Mouse (Mus musculus) olfactory bulb, adult 2 months (tissue): ENCODE measurements at regions not wholly inside any gene's neighbourhood (a gene's known extent, or its start where the extent isn't known, plus 50 kb on each side); places are given as distances from the start of the nearest gene placed in this dataset.

Experiments
- H3K27ac ChIP-seq: fragments of 200-500 bp; 2 replicates; pipeline ENCODE4 v1.5.1; 2012; ENCODE audit warnings: low read depth, low read length; ENCODE audit not compliant: insufficient read depth
- H3K4me1 ChIP-seq: fragments of 200-500 bp; 2 replicates; pipeline ENCODE4 v1.6.1; 2012; ENCODE audit warnings: low read length; ENCODE audit not compliant: control insufficient read depth, insufficient read depth
- H3K4me3 ChIP-seq: fragments of 200-500 bp; 2 replicates; pipeline ENCODE4 v1.5.1; 2012; ENCODE audit warnings: mild to moderate bottlenecking, low read depth, low read length, moderate library complexity; ENCODE audit not compliant: insufficient read depth
- CTCF ChIP-seq: fragments of 200-500 bp; IDR thresholded peaks from 2 replicates; pipeline ENCODE4 v1.5.1; 2012; ENCODE audit warnings: low read depth, mild to moderate bottlenecking, low read length, moderate library complexity; ENCODE audit not compliant: insufficient read depth
- POLR2A ChIP-seq: fragments of 200-500 bp; IDR thresholded peaks from 2 replicates; pipeline ENCODE4 v1.6.1; 2012; ENCODE audit warnings: mild to moderate bottlenecking, low read depth, low read length, moderate library complexity; ENCODE audit not compliant: insufficient read depth
- WGBS: fragments of 180-500 bp; shearing (Covaris S2); methylation state at CpG from one replicate; pipeline ENCODE4 v1.1.7; 2018; 5-methylcytosine and 5-hydroxymethylcytosine counted together

- H3K4me1 ChIP-seq = no peaks in the 10 kb centered on the region
- H3K4me3 ChIP-seq = no peak overlapping the region
- no peak overlapping the region for H3K27ac ChIP-seq
- WGBS = 47% methylated on average over 10 of the region's 10 CpGs
- no peak for TF ChIP-seq POLR2A
- no peak for TF ChIP-seq CTCF
Observed at GRCm38 (mm10) chr14:76221617-76222319, 111.1 kb downstream of the Nufip1 start.

- Histone ChIP-seq H3K27ac (no peak overlapping the region), H3K4me3 (no peak overlapping the region), H3K4me1 (no peaks in the 10 kb centered on the region)
- 96% methylated on average over 1 of the region's 1 CpGs for WGBS
- TF ChIP-seq POLR2A = no peak
- no peak for TF ChIP-seq CTCF
Observed at GRCm38 (mm10) chr14:76222320-76222626, 111.6 kb downstream of the Nufip1 start.

GRCm38 (mm10) chr14:76223036-76223650, 112.5 kb downstream of the Nufip1 start:
- Histone ChIP-seq H3K27ac (no peak overlapping the region), H3K4me1 (no peaks in the 10 kb centered on the region), H3K4me3 (no peak overlapping the region)
- WGBS = 86% methylated on average over 8 of the region's 8 CpGs
- no peak for TF ChIP-seq POLR2A
- no peak for TF ChIP-seq CTCF

- H3K27ac ChIP-seq = no peak overlapping the region
- no peak overlapping the region for H3K4me3 ChIP-seq
- H3K4me1 ChIP-seq = no peaks in the 10 kb centered on the region
- TF ChIP-seq CTCF (no peak), POLR2A (no peak)
- WGBS = 100% methylated on average over 2 of the region's 2 CpGs
Observed at GRCm38 (mm10) chr14:76223903-76224302, 113.2 kb downstream of the Nufip1 start.

GRCm38 (mm10) chr14:76225532-76225931, 114.8 kb downstream of the Nufip1 start:
- Histone ChIP-seq H3K4me1 (no peaks in the 10 kb centered on the region), H3K4me3 (no peak overlapping the region), H3K27ac (no peak overlapping the region)
- WGBS = 90% methylated on average over 12 of the region's 12 CpGs
- TF ChIP-seq POLR2A (no peak), CTCF (no peak)

- 74% methylated on average over 4 of the region's 4 CpGs for WGBS
- TF ChIP-seq CTCF (no peak), POLR2A (no peak)
- Histone ChIP-seq H3K27ac (no peak overlapping the region), H3K4me3 (no peak overlapping the region), H3K4me1 (no peaks in the 10 kb centered on the region)
Observed at GRCm38 (mm10) chr14:76226621-76227297, 116.1 kb downstream of the Nufip1 start.

GRCm38 (mm10) chr14:76228968-76229555, 118.4 kb downstream of the Nufip1 start:
- Histone ChIP-seq H3K4me1 (no peaks in the 10 kb centered on the region), H3K27ac (no peak overlapping the region), H3K4me3 (no peak overlapping the region)
- TF ChIP-seq CTCF (no peak), POLR2A (no peak)
- WGBS = 66% methylated on average over 9 of the region's 9 CpGs

GRCm38 (mm10) chr14:76239856-76240493, 129.3 kb downstream of the Nufip1 start:
- H3K4me3 ChIP-seq = no peak overlapping the region
- whole genome bisulfite sequencing = 90% methylated on average over 14 of the region's 14 CpGs
- TF ChIP-seq POLR2A (no peak), CTCF (no peak)
- H3K4me1 ChIP-seq = peaks cover 6% of the 10 kb centered on the region
- no peak overlapping the region for H3K27ac ChIP-seq

GRCm38 (mm10) chr14:76243581-76244337, 133.1 kb downstream of the Nufip1 start:
- TF ChIP-seq POLR2A = no peak
- TF ChIP-seq CTCF = no peak
- no peak overlapping the region for H3K27ac ChIP-seq

More at GRCm38 (mm10) chr14:76243581-76244337, 133.1 kb downstream of the Nufip1 start:
- Histone ChIP-seq H3K4me1 (peaks cover 6% of the 10 kb centered on the region), H3K4me3 (no peak overlapping the region)
- WGBS = 73% methylated on average over 14 of the region's 14 CpGs
